Mouse (Mus musculus): ENCODE results near the gene Daam1.

GRCm38 (mm10) chr12:71969022-71969421 is 138.1 kb downstream of the Daam1 start:
- no peak for TF ChIP-seq CTCF (IDR thresholded peaks at IDR 0.05; ENCODE audit: low read depth, low read length)
- TF ChIP-seq POLR2A (IDR thresholded peaks at IDR 0.05; ENCODE audit: borderline replicate concordance, low read depth, low read length), result no peak
